Mouse (Mus musculus): Measurements from ENCODE around the gene Il7r.
"Not testable (repeated sequence)": the region's sequence is repeated elsewhere in the genome, so short reads cannot be mapped to it uniquely, and the experiment has no call there.

The Il7r gene

GRCm38 (mm10) chr15:9530076-9530475, at the start of gene Il7r:
Gene Il7r, minus strand, starts transcription at chr15:9530176.
- no peak for DNase-seq

GRCm38 (mm10) chr15:9577303-9577702, 47.3 kb upstream of the Il7r start:
- no peak for DNase-seq

GRCm38 (mm10) chr15:9574796-9575195, 44.8 kb upstream of the Il7r start:
- DNase-seq = peak; percentile 64

GRCm38 (mm10) chr15:9573361-9573760, 43.4 kb upstream of the Il7r start:
- DNase-seq = no peak

- no peak for DNase-seq
Observed at GRCm38 (mm10) chr15:9572664-9573063, 42.7 kb upstream of the Il7r start.

- no peak for DNase-seq
Observed at GRCm38 (mm10) chr15:9571896-9572295, 41.9 kb upstream of the Il7r start.

GRCm38 (mm10) chr15:9567316-9567715, 37.3 kb upstream of the Il7r start:
- no peak for DNase-seq

GRCm38 (mm10) chr15:9565396-9565795, 35.4 kb upstream of the Il7r start:
- DNase-seq = no peak

GRCm38 (mm10) chr15:9564156-9564555, 34.2 kb upstream of the Il7r start:
- DNase-seq = no peak

GRCm38 (mm10) chr15:9557264-9557663, 27.3 kb upstream of the Il7r start:
- not testable (repeated sequence) for DNase-seq

GRCm38 (mm10) chr15:9548951-9549350, 19.0 kb upstream of the Il7r start:
- DNase-seq = no peak

GRCm38 (mm10) chr15:9535200-9535599, 5.2 kb upstream of the Il7r start:
- DNase-seq = no peak

GRCm38 (mm10) chr15:9533356-9533902, 3.5 kb upstream of the Il7r start:
- no peak for DNase-seq

GRCm38 (mm10) chr15:9529646-9530045, 330 bp downstream of the Il7r start:
- peak; percentile 36 for DNase-seq

GRCm38 (mm10) chr15:9528186-9528935, 1.6 kb downstream of the Il7r start:
- no peak for DNase-seq

GRCm38 (mm10) chr15:9526412-9526811, 3.6 kb downstream of the Il7r start:
- no peak for DNase-seq

- DNase-seq = no peak
Observed at GRCm38 (mm10) chr15:9524907-9525306, 5.1 kb downstream of the Il7r start.

GRCm38 (mm10) chr15:9523956-9524355, 6.0 kb downstream of the Il7r start:
- DNase-seq = no peak

GRCm38 (mm10) chr15:9523059-9523458, 6.9 kb downstream of the Il7r start:
- DNase-seq = no peak

- no peak for DNase-seq
Observed at GRCm38 (mm10) chr15:9492077-9492476, 37.9 kb downstream of the Il7r start.

GRCm38 (mm10) chr15:9489417-9490118, 40.4 kb downstream of the Il7r start:
- no peak for DNase-seq

GRCm38 (mm10) chr15:9473188-9473587, 56.8 kb downstream of the Il7r start:
- DNase-seq = no peak

GRCm38 (mm10) chr15:9472618-9473017, 57.4 kb downstream of the Il7r start:
- DNase-seq = no peak

GRCm38 (mm10) chr15:9472167-9472566, 57.8 kb downstream of the Il7r start:
- no peak for DNase-seq

All from thymus, postnatal 25 days (tissue).